In the genomic region with DNA sequence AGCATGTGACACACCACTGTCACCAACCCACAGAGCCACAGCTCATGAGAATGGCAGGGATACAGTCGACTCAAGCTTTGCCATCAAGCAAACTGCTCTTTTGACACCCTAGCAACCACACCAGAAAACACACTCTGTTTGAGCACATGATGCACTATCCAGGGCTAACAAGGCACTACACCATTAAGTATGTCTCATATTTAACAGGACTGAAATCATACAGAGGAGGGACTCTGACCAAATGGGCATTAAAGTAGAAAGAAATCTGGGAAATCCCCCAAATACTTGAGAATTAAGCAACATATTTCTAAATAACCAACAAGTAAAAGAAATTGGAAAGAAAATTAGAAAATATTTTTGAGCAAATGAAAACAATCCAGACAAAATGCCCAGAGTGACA, we compare ENCODE assay signal across 21 mouse cellular contexts.
"Had no signal": no experiment of that assay in that cellular context is flagged by ENCODE, and none has a peak within 500 bp of the region (broad histone marks: within the 10 kb centered on the region; RNA-seq: fewer than 3 reads in every experiment).

No protein-coding gene starts in this region.

- H3K27ac ChIP-seq: limb, embryonic 10.5 days; limb, embryonic 13.5 days; liver, embryonic 12.5 days; liver, embryonic 15.5 days; lung, embryonic 15.5 days; macrophage; neural tube, embryonic 12.5 days; neural tube, embryonic 15.5 days; stomach, embryonic 15.5 days had no signal

- H3K9me3 ChIP-seq: limb, embryonic 10.5 days; limb, embryonic 13.5 days; liver, embryonic 12.5 days; liver, embryonic 15.5 days; lung, embryonic 15.5 days; neural tube, embryonic 12.5 days; neural tube, embryonic 15.5 days; stomach, embryonic 15.5 days had no signal

- H3K4me2 ChIP-seq: limb, embryonic 13.5 days; liver, embryonic 12.5 days; liver, embryonic 15.5 days; lung, embryonic 15.5 days; neural tube, embryonic 12.5 days; neural tube, embryonic 15.5 days; stomach, embryonic 15.5 days had no signal

- H3K36me3 ChIP-seq: limb, embryonic 10.5 days; limb, embryonic 13.5 days; liver, embryonic 12.5 days; liver, embryonic 15.5 days; lung, embryonic 15.5 days; neural tube, embryonic 12.5 days; neural tube, embryonic 15.5 days; stomach, embryonic 15.5 days had no signal

- DNase-seq: kidney, adult 18-20 months; kidney, adult 9 months; kidney, postnatal 14 days; kidney, postnatal 4 days; liver; lung, adult 18-20 months; lung, postnatal 14 days; midbrain, embryonic 14.5 days; retina, postnatal 1 day; right cerebral cortex, postnatal 25 days; spleen, adult 18-20 months; thymus, postnatal 25 days had no signal

- H3K4me1 ChIP-seq: liver, embryonic 12.5 days; liver, embryonic 15.5 days; lung, embryonic 15.5 days; neural tube, embryonic 12.5 days; neural tube, embryonic 15.5 days; stomach, embryonic 15.5 days had no signal

- H3K4me3 ChIP-seq: limb, embryonic 10.5 days; limb, embryonic 13.5 days; liver, embryonic 12.5 days; liver, embryonic 15.5 days; lung, embryonic 15.5 days; neural tube, embryonic 12.5 days; neural tube, embryonic 15.5 days; stomach, embryonic 15.5 days had no signal

- H3K9ac ChIP-seq: limb, embryonic 13.5 days; liver, embryonic 12.5 days; liver, embryonic 15.5 days; lung, embryonic 15.5 days; neural tube, embryonic 12.5 days; neural tube, embryonic 15.5 days; stomach, embryonic 15.5 days had no signal

- ATAC-seq: liver, embryonic 12.5 days had no signal

- H3K27me3 ChIP-seq: limb, embryonic 13.5 days; liver, embryonic 12.5 days; liver, embryonic 15.5 days; lung, embryonic 15.5 days; neural tube, embryonic 12.5 days; neural tube, embryonic 15.5 days; stomach, embryonic 15.5 days had no signal
